9 mouse cellular contexts compared by ENCODE assay signal in the genomic region with DNA sequence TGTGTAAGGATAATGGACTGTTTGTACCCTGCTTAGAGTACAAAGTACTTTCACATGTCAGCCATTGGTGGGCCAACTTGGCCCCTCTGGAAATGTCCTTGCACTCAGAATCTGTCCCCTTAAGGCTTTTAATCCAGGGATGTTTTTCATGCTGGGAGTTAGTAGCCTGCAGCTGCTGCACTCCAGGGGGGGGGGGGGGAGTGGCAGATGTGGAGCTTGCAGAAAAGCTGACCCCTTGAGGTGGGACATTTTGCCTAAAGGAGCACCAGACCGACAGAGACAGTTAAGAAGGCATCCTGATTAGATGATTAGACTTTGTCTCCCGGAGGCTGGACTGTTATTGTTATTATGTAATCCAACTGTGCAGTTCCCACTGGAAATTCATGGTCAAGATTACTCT. TPM values are rescaled to one million over a fixed set of nuclear protein-coding genes. Genes with fewer than 3 reads are reported as not detected.
A peak's percentile ranks its signal among the peaks of the same experiment; 100 is the strongest.
DNase-seq lines count a peak whose midpoint lies in the region; ATAC-seq and TF ChIP-seq lines count a peak whose summit lies in the region.
"Had no signal": no experiment of that assay in that cellular context is flagged by ENCODE, and none has a peak within 500 bp of the region (broad histone marks: within the 10 kb centered on the region; RNA-seq: fewer than 3 reads in every experiment).

No protein-coding gene starts in this region.

- H3K4me3 ChIP-seq in kidney, adult 2 months (ENCODE audit: insufficient read depth, low read depth, low read length) = peak overlapping the region; percentile 40
- H3K4me3 ChIP-seq in embryonic facial prominence, embryonic 15.5 days (replicated peaks) = peak overlapping the region; percentile 26
- peak overlapping the region; percentile 36 for H3K4me3 ChIP-seq in hindbrain, embryonic 13.5 days
- H3K4me3 ChIP-seq in midbrain, embryonic 12.5 days = peak overlapping the region; percentile 24
- H3K4me3 ChIP-seq: megakaryocyte, embryonic 14.5 days had no signal

- H3K36me3 ChIP-seq in kidney, adult 2 months (ENCODE audit: control insufficient read depth, insufficient read depth, low read length) = no peaks in the 10 kb centered on the region; the same call in 1 of the 2 replicates
- H3K36me3 ChIP-seq in embryonic facial prominence, embryonic 15.5 days = 0 out of 2 replicates have a peak, but pooled peaks cover 5% of the 10 kb centered on the region
- H3K36me3 ChIP-seq in hindbrain, embryonic 13.5 days = peaks cover 28% of the 10 kb centered on the region
- H3K36me3 ChIP-seq in midbrain, embryonic 12.5 days = peaks cover 29% of the 10 kb centered on the region

- peak; percentile 35 for DNase-seq in kidney, adult 2 months
- no peak for DNase-seq in kidney, adult 11 months
- DNase-seq in adrenal gland, adult 18-20 months (ENCODE audit: low spot score in 2 of 2) = no peak
- DNase-seq in left cerebral cortex, adult 11 months (ENCODE audit: low spot score) = no peak
- no peak for DNase-seq in urinary bladder, adult 2 months (ENCODE audit: low spot score)

- H3K9me3 ChIP-seq in embryonic facial prominence, embryonic 15.5 days (replicated peaks) = no peaks in the 10 kb centered on the region
- H3K9me3 ChIP-seq in hindbrain, embryonic 13.5 days = no peaks in the 10 kb centered on the region
- H3K9me3 ChIP-seq in midbrain, embryonic 12.5 days = no peaks in the 10 kb centered on the region
- H3K9me3 ChIP-seq: megakaryocyte, embryonic 14.5 days had no signal

- H3K4me1 ChIP-seq in kidney, adult 2 months (ENCODE audit: control insufficient read depth, insufficient read depth, low read length) = peaks cover 16% of the 10 kb centered on the region
- peaks cover 52% of the 10 kb centered on the region for H3K4me1 ChIP-seq in embryonic facial prominence, embryonic 15.5 days
- peaks cover 67% of the 10 kb centered on the region for H3K4me1 ChIP-seq in hindbrain, embryonic 13.5 days (replicated peaks)
- peaks cover 48% of the 10 kb centered on the region for H3K4me1 ChIP-seq in midbrain, embryonic 12.5 days

- ATAC-seq in embryonic facial prominence, embryonic 15.5 days (ENCODE audit: insufficient number of reproducible peaks, low FRiP score, low TSS enrichment, low read depth) = no peak
- ATAC-seq in hindbrain, embryonic 13.5 days (ENCODE audit: low FRiP score) = no peak
- ATAC-seq in midbrain, embryonic 12.5 days (ENCODE audit: low FRiP score, low read depth) = no peak

- no peak overlapping the region for H3K9ac ChIP-seq in embryonic facial prominence, embryonic 15.5 days
- H3K9ac ChIP-seq in hindbrain, embryonic 13.5 days = peak overlapping the region; percentile 54
- no peak overlapping the region for H3K9ac ChIP-seq in midbrain, embryonic 12.5 days (replicated peaks)

- no peak for TF ChIP-seq CTCF in kidney, adult 2 months (conservative IDR thresholded peaks at IDR 0.05; ENCODE audit: insufficient read depth, insufficient read length, low read depth, low read length)

- H3K27ac ChIP-seq in kidney, adult 2 months (ENCODE audit: insufficient read depth, low read depth, low read length) = peak overlapping the region; percentile 59
- no peak overlapping the region for H3K27ac ChIP-seq in embryonic facial prominence, embryonic 15.5 days (replicated peaks)
- no peak overlapping the region for H3K27ac ChIP-seq in hindbrain, embryonic 13.5 days
- H3K27ac ChIP-seq in midbrain, embryonic 12.5 days (replicated peaks) = no peak overlapping the region

- no peak for TF ChIP-seq POLR2A in kidney, adult 2 months (IDR thresholded peaks at IDR 0.05; ENCODE audit: low read depth, low read length)

- peak overlapping the region; percentile 40 for H3K4me2 ChIP-seq in embryonic facial prominence, embryonic 15.5 days (replicated peaks)
- H3K4me2 ChIP-seq in hindbrain, embryonic 13.5 days = peak overlapping the region; percentile 87
- peak overlapping the region; percentile 46 for H3K4me2 ChIP-seq in midbrain, embryonic 12.5 days (replicated peaks)

- no peaks in the 10 kb centered on the region for H3K27me3 ChIP-seq in kidney, adult 2 months (replicated peaks; ENCODE audit: control insufficient read depth, insufficient read depth, low read length)
- H3K27me3 ChIP-seq in embryonic facial prominence, embryonic 15.5 days = no peaks in the 10 kb centered on the region
- no peaks in the 10 kb centered on the region for H3K27me3 ChIP-seq in hindbrain, embryonic 13.5 days
- H3K27me3 ChIP-seq in midbrain, embryonic 12.5 days = peaks cover 13% of the 10 kb centered on the region

- 24% methylated on average over 2 of the region's 2 CpGs for WGBS in kidney, adult 2 months
- WGBS in embryonic facial prominence, embryonic 15.5 days = 4% methylated on average over 2 of the region's 2 CpGs
- WGBS in hindbrain, embryonic 13.5 days = 10% methylated on average over 2 of the region's 2 CpGs
- 5% methylated on average over 2 of the region's 2 CpGs for WGBS in midbrain, embryonic 12.5 days

RNA-seq across cellular contexts. Expression of a gene that starts 2.3 kb away (rescaled TPM):
- 58.9 and 66.4 TPM in 2 replicates for polyA plus RNA-seq in kidney, adult 2 months (2012; rRNA removed)
- polyA plus RNA-seq in embryonic facial prominence, embryonic 15.5 days (2015; fragmentation: Nextera tagmentation; extraction: Ambion mirVana) = 3.3 and 3.5 TPM in 2 replicates
- 7.0 and 8.5 TPM in 2 replicates for polyA plus RNA-seq in hindbrain, embryonic 13.5 days (2015; fragmentation: Nextera tagmentation; extraction: Ambion mirVana)
- polyA plus RNA-seq in midbrain, embryonic 12.5 days (2016; fragmentation: Nextera tagmentation; extraction: Ambion mirVana) = 3.4 TPM in 2 replicates
- 10 to 100 TPM; 25.4 to 27.2 TPM for total RNA-seq in adrenal gland, adult 18-20 months (2021)
- 42.9 and 49.5 TPM in 2 replicates for polyA plus RNA-seq in urinary bladder, adult 2 months (2012; rRNA removed)
